Mouse (Mus musculus) cortical plate, adult 2 months (tissue): Measurements from ENCODE around the gene Clpb.

Experiments used
- CTCF ChIP-seq: fragments of 200-500 bp; IDR thresholded peaks from 2 replicates; pipeline ENCODE4 v1.5.1; 2011; ENCODE audit warnings: mild to moderate bottlenecking, control low read depth, low read length; ENCODE audit not compliant: insufficient read depth; ENCODE audit errors: extremely low read depth
- POLR2A ChIP-seq: fragments of 200-500 bp; IDR thresholded peaks from 2 replicates; pipeline ENCODE4 v1.6.1; 2011; ENCODE audit warnings: mild to moderate bottlenecking, low read length, control low read depth; ENCODE audit not compliant: insufficient read depth; ENCODE audit errors: extremely low read depth

DNA sequence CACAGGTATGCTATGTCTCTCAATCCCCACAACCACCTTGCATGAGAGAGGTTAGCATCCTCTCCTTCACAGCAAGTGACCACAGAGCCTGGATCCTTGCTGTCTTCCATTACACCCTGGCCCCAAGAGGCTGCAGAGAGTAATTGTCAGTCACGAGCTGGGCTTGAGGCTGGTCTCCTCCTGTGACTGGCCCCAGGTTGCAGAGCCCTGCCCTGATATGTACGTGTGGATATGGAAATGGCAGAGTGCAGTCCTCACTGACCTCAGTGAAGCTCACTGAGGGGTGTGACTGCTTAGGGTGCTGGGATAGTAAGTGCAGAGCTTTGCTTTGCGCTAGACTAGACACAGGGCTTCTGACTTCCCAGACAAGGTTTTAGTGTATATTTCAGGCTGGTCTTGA is 21.2 kb downstream of the Clpb start:
- TF ChIP-seq POLR2A: no peak
- TF ChIP-seq CTCF: no peak
